Comparison of ENCODE assay signal across 10 mouse cellular contexts in the genomic region with DNA sequence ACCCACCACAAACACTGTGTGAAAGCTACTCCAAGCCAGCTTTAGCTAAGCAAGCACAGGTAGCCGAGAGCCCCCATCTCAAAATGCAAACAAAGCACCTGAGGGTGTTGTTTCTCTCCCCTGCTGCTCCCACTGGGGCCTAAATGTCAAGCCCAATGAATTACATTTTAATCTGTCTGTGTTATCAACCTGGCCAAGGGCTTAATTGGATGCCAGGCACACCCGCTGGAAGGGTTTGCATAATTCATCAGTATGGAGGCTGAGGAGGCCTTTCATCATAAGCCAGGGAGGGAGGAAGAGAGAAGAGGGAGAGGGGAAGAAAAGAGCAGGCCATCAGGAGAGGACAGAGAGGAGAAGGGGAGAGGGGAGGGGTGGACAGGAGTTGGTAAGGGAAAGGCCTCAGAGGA. TPM values are rescaled to one million over a fixed set of nuclear protein-coding genes. Genes with fewer than 3 reads are reported as not detected.
DNase-seq lines count a peak whose midpoint lies in the region; ATAC-seq and TF ChIP-seq lines count a peak whose summit lies in the region.
"Had no signal": no experiment of that assay in that cellular context is flagged by ENCODE, and none has a peak within 500 bp of the region (broad histone marks: within the 10 kb centered on the region; RNA-seq: fewer than 3 reads in every experiment).

No protein-coding gene starts in this region.

- H3K27ac ChIP-seq in cerebellum, adult 2 months (ENCODE audit: insufficient read depth, low read length): peak overlapping the region; percentile 86
- peak overlapping the region; percentile 76 for H3K27ac ChIP-seq in hindbrain, embryonic 12.5 days
- H3K27ac ChIP-seq in neural tube, embryonic 13.5 days (replicated peaks): peak overlapping the region; percentile 79
- H3K27ac ChIP-seq: liver, embryonic 15.5 days had no signal

- WGBS in cerebellum, adult 2 months: 23% methylated on average over 2 of the region's 2 CpGs
- WGBS in hindbrain, embryonic 12.5 days: 14% methylated on average over 2 of the region's 2 CpGs
- WGBS in neural tube, embryonic 13.5 days: 21% methylated on average over 2 of the region's 2 CpGs

- no peak overlapping the region for H3K9ac ChIP-seq in hindbrain, embryonic 12.5 days
- no peak overlapping the region for H3K9ac ChIP-seq in neural tube, embryonic 13.5 days
- H3K9ac ChIP-seq: liver, embryonic 15.5 days had no signal

- H3K9me3 ChIP-seq in hindbrain, embryonic 12.5 days (replicated peaks): 0 out of 2 replicates have a peak, but pooled peaks cover 9% of the 10 kb centered on the region
- 0 out of 2 replicates have a peak, but pooled peaks cover 8% of the 10 kb centered on the region for H3K9me3 ChIP-seq in neural tube, embryonic 13.5 days
- H3K9me3 ChIP-seq: liver, embryonic 15.5 days had no signal

- peak; percentile 51 to 52 for DNase-seq in cerebellum, adult 2 months
- no peak for DNase-seq in cerebellum, postnatal 4 days (ENCODE audit: low spot score in 2 of 2)
- DNase-seq in left cerebral cortex, adult 11 months (ENCODE audit: low spot score): peak; percentile 49
- DNase-seq in left cerebral cortex, adult 9 months (ENCODE audit: low spot score in 2 of 2): no peak
- DNase-seq in adrenal gland, postnatal 25 days: no peak
- no peak for DNase-seq in urinary bladder, postnatal 14 days (ENCODE audit: low spot score)
- DNase-seq: gastrocnemius, postnatal 10 days had no signal

- peak; percentile 63 for ATAC-seq in hindbrain, embryonic 12.5 days (ENCODE audit: low FRiP score)
- peak; percentile 60; the same call in 1 of the 2 replicates for ATAC-seq in neural tube, embryonic 13.5 days (ENCODE audit: low read depth)

- no peak overlapping the region for H3K4me3 ChIP-seq in cerebellum, adult 2 months (replicated peaks; ENCODE audit: insufficient read depth, low read depth, low read length)
- no peak overlapping the region for H3K4me3 ChIP-seq in hindbrain, embryonic 12.5 days
- H3K4me3 ChIP-seq in neural tube, embryonic 13.5 days: no peak overlapping the region
- H3K4me3 ChIP-seq: liver, embryonic 15.5 days had no signal

- TF ChIP-seq POLR2A in cerebellum, adult 2 months (IDR thresholded peaks at IDR 0.05; ENCODE audit: borderline replicate concordance, insufficient read depth, low read length): no peak

- H3K36me3 ChIP-seq in hindbrain, embryonic 12.5 days: no peaks in the 10 kb centered on the region
- H3K36me3 ChIP-seq in neural tube, embryonic 13.5 days: no peaks in the 10 kb centered on the region
- H3K36me3 ChIP-seq: liver, embryonic 15.5 days had no signal

- no peak for TF ChIP-seq CTCF in cerebellum, adult 2 months (IDR thresholded peaks at IDR 0.05; ENCODE audit: borderline replicate concordance, insufficient read depth, low read depth, low read length)

- H3K4me2 ChIP-seq in hindbrain, embryonic 12.5 days (replicated peaks): no peak overlapping the region
- no peak overlapping the region for H3K4me2 ChIP-seq in neural tube, embryonic 13.5 days
- H3K4me2 ChIP-seq: liver, embryonic 15.5 days had no signal

- peaks cover 30% of the 10 kb centered on the region for H3K4me1 ChIP-seq in cerebellum, adult 2 months (ENCODE audit: control insufficient read depth, insufficient read depth, low read length)
- peaks cover 37% of the 10 kb centered on the region for H3K4me1 ChIP-seq in hindbrain, embryonic 12.5 days
- peaks cover 47% of the 10 kb centered on the region for H3K4me1 ChIP-seq in neural tube, embryonic 13.5 days (replicated peaks)
- H3K4me1 ChIP-seq: liver, embryonic 15.5 days had no signal

- H3K27me3 ChIP-seq in cerebellum, adult 2 months (ENCODE audit: control insufficient read depth, insufficient read depth, low read length): no peaks in the 10 kb centered on the region
- no peaks in the 10 kb centered on the region for H3K27me3 ChIP-seq in hindbrain, embryonic 12.5 days
- H3K27me3 ChIP-seq in neural tube, embryonic 13.5 days: no peaks in the 10 kb centered on the region
- H3K27me3 ChIP-seq: liver, embryonic 15.5 days had no signal

RNA-seq across cellular contexts. Expression of a gene that starts 36.5 kb away (rescaled TPM):
- polyA plus RNA-seq in cerebellum, adult 2 months (2012; rRNA removed): 1.3 TPM in 2 replicates
- 0.10 and 0.17 TPM in 2 replicates for polyA plus RNA-seq in hindbrain, embryonic 12.5 days (2016; fragmentation: Nextera tagmentation; extraction: Ambion mirVana)
- polyA plus RNA-seq in neural tube, embryonic 13.5 days (2015; fragmentation: Nextera tagmentation; extraction: Ambion mirVana): 0.31 TPM in 1 of 2 replicates, not detected in the other
- total RNA-seq in adrenal gland, postnatal 25 days (2021): not detected in 2 replicates
- polyA plus RNA-seq: liver, embryonic 15.5 days had no signal

Comparison
In these comparisons a context has a peak if more than half of its experiments do, and no peak if none do; other contexts are left out.
1. DNase-seq: peak in cerebellum, adult 2 months (2 of 2) and left cerebral cortex, adult 11 months (single experiment); none in cerebellum, postnatal 4 days (0 of 2), left cerebral cortex, adult 9 months (0 of 2), adrenal gland, postnatal 25 days (single experiment) and urinary bladder, postnatal 14 days (single experiment).
2. Peak in every context shown above with its lines, with median percentiles within 50 percentile points of each other: H3K27ac ChIP-seq.